Mouse (Mus musculus): Measurements from ENCODE around the gene Fbxo6.

DNA sequence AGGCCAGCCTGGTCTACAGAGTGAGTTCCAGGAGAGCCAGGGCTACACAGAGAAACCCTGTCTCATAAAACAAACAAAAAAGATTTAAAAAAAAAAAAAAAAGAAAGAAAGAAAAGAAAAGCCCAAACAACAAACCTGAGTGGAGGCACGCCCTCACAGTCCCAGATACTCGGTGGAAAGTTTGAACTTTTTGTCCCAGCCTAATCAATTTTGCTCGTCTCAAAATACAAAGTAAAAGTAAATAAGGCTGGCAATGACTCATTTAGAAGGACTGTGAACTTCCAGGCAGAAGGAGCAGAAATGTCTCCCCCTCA is 1.0 kb downstream of the Fbxo6 start:
- TF ChIP-seq CTCF (IDR thresholded peaks at IDR 0.05; ENCODE audit: low read depth) (no peak), EP300 (IDR thresholded peaks at IDR 0.05; ENCODE audit: low read depth) (no peak)
